Mouse (Mus musculus) stomach, postnatal 0 days (tissue): ENCODE measurements around the gene Nlrp1b.

ENCODE experiments used
- CTCF ChIP-seq: IDR thresholded peaks from 2 replicates; pipeline ENCODE4 v1.5.1; 2016; ENCODE audit warnings: antibody characterized with exemption, low read depth, mild to moderate bottlenecking, moderate library complexity
- EP300 ChIP-seq: optimal IDR thresholded peaks from 2 replicates; pipeline ENCODE3; 2016; ENCODE audit warnings: antibody characterized with exemption

DNA sequence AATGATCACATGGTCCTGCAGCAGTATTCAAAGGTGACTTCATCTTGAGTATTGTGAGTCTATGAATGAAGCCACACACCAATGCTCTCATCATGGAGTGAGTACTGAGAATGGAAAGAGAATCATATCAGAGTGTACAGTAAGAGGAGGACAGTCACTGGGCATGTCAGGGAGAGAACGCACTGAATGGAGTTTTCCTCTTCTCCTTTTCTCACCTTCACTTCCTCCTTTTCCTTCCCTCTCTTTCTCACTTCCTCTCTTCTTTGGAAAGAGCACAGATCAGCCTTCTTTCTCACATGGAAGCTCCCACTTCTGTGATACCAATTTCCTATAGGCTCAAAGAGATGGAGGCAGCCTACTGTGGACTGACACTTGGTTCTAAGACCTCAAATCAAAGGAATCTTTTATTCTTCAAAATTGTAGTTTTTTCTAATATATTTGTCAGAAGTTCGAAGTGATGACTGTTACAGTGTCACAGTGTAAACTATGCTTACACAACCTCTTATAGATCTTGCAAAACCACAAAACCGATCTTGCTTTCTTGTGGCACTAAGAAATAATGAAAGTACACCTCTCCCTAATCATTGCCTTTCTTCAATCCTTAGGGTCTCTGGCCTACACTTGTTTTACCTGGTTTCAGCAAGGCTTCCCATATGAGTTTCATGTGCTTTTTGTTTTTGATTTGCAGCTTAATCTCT lies 70.9 kb downstream of the Nlrp1b start:
- no peak for TF ChIP-seq CTCF
- TF ChIP-seq EP300, result no peak
